Mouse (Mus musculus) left cerebral cortex, adult 2 months (tissue): ENCODE measurements at regions not wholly inside any gene's neighbourhood (a gene's known extent, or its start where the extent isn't known, plus 50 kb on each side); places are given as distances from the start of the nearest gene placed in this dataset.
A peak's percentile ranks its signal among the peaks of the same experiment; 100 is the strongest.

Source experiments
- DNase-seq, 2 experiments: peaks; one replicate each; pipeline ENCODE4 v3.0.0; 2021 to 2022; ENCODE audit warnings: low spot score in 2 of 2, mixed read lengths in 1 of 2; ENCODE audit errors: extremely low spot score in 1 of 2
- H3K27ac ChIP-seq: fragments of 200-600 bp; 2 replicates; pipeline ENCODE4 v1.8.1; 2022
- H3K4me3 ChIP-seq: fragments of 200-600 bp; 2 replicates; pipeline ENCODE4 v1.8.1; 2022
- CTCF ChIP-seq: fragments of 200-600 bp; IDR thresholded peaks from 2 replicates; pipeline ENCODE4 v1.8.1; 2022; ENCODE audit warnings: antibody characterized with exemption, mild to moderate bottlenecking, moderate library complexity
- intact Hi-C: fragments of 180-260 bp; cut with DNase I; formaldehyde crosslinking; loops from one replicate; pipeline ENCODE4 v1.15.1; 2025

DNA sequence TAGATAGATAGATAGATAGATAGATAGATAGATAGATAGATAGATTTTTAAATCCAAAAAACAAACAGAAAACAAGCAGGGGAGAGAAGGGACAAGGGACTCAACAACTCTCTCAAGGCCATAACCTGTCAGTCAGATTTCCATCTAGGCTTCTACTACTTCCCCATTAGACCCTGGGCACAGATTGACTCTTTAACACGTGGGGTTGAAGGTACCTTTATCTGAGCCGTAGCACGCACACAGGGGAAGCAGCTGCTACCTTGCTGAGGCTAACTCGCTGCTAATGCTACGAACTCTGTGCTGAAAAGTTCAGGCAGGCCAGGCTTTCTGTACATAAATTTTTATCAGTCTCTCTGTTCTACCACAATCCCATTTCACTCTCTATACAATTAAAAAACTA lies 191.4 kb upstream of the Tank start:
- no peak for TF ChIP-seq CTCF
- DNase-seq, result no peak
- intact Hi-C loops, result no loop called here
- Histone ChIP-seq H3K4me3 (no peak overlapping the region), H3K27ac (no peak overlapping the region)

DNA sequence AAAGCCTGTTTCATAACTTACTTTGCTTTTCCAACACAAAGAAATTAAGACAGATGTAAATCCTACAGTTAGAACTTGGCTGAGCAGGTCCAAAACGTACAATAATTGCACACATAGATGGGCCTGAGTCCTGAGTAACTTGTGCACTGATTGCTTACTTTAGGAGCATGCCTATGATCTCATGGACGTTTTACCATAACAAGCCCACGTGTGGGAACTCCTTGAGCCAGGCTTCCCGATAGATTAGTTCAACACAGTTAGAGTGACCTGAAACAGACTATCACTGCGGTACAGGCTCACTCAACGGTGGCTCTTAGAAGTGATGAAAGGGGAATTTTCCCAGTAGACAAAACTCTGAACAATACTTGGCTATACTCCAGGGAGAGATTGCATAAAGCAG lies 193.9 kb upstream of the Tank start:
- TF ChIP-seq CTCF, result no peak

DNA sequence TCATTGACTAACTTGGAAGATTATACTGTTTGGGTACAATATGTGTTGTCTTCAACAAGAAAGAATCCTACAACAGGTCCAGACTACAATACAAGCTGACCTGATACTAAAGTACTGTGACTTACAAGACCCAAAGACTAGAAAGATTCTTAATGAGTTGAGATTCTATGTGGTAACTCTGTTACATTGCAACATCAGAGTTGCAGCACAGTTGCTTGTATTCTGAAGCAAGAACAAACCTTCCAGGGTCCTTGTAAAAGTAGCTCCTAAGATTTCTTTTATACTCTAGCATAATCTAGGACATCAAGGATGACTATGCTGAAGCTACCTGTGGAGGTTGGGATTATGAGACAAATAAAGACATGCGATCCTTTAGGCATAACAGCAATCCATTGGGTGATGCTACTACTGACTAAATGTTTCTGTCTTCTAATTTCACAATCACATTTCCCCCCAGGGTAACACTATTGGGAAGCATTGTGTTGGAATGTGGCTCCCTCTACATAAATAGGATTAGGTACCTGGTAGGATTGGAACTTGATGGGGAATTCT lies 194.6 kb upstream of the Tank start:
- no peak overlapping the region for H3K4me3 ChIP-seq
- DNase-seq, result no peak
- intact Hi-C loops, result no loop called here
- TF ChIP-seq CTCF, result no peak
- H3K27ac ChIP-seq, result no peak overlapping the region

More for the DNA sequence above, 193.9 kb upstream of the Tank start:
- no peak for DNase-seq
- no peak overlapping the region for H3K27ac ChIP-seq
- H3K4me3 ChIP-seq, result no peak overlapping the region
- intact Hi-C loops, result no loop called here

DNA sequence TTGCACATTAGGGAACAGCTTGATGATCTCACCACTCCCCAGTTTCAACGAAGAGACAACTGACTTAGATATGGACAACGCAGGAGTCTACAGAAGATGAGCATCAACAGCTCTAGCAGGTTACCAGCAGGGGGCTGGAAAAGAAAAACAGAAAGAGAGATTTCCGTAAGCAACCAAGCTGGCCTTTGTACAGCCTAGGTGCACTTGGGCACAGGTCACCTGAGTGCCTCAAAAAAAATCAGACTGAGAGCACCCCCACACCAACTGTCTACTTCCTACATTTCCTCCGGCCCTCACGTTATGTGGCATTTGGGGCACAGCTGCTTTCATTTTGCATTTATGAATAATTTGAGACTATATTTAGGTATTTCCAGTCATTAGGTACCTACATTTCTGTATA lies 199.3 kb upstream of the Tank start:
- intact Hi-C loops, result no loop called here
- DNase-seq, result no peak
- Histone ChIP-seq H3K27ac (no peak overlapping the region), H3K4me3 (no peak overlapping the region)
- peak; percentile 1; the same call in 1 of the 2 replicates for TF ChIP-seq CTCF

DNA sequence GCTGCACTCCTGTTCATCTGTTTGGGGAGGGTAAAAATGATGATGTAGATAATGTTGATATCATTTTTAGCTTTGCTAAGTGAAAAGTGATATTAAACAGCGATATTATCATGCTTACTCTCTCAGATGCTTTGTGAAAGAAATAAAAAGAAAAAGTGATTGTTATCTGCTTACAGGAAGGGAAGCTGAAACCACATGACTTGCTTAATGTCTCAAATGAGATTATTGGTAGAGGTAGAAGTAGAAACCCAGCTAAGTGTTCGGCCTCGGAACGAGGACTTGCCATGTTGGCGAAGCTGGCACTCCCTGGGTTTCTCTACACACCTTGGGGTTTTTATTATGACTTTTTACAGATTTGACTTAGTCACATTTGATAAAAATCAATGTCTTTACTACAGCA lies 200.1 kb upstream of the Tank start:
- H3K27ac ChIP-seq, result no peak overlapping the region
- intact Hi-C loops, result no loop called here
- DNase-seq, result no peak
- no peak overlapping the region for H3K4me3 ChIP-seq
- TF ChIP-seq CTCF, result no peak

DNA sequence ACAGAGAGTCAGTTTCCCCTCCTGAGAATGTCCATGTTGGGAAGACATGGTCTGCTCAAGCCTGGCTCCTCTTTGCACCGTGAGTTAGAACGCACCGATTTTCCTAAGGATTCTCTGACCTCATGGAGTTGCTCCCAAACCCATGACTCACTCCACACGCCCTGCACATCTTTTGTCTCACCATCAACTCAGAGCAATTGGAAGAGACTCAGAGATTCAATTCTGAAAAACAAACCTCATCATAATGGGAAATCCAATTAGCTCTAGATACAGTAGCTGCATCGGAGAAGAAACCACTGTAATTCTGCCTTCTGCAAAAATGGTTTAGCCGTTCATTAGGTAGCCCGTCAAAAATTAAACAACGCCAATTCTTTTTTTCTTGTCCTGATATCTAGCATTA lies 200.6 kb upstream of the Tank start:
- intact Hi-C loops, result no loop called here
- TF ChIP-seq CTCF, result no peak
- no peak overlapping the region for H3K4me3 ChIP-seq

DNA sequence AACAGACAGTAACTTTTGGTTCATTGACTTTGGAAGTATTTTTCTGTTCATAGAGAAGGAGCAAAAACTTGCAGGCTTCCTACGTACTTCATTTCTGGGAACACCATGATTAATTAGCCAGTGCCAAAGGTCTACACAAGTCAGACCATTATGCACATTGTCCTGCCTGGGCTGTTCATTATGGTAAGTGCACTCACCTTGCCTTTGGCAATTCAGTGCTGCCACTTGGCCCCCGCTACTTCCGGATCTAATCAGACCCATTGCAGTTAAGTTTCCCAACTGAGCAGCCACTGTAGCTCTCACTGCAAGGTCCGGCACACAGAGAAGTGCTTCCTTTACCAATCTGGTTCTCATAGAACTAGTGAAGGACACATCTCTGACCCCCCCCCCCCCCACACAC lies 215.8 kb upstream of the Tank start:
- no peak overlapping the region for H3K4me3 ChIP-seq
- no peak for TF ChIP-seq CTCF
- no peak for DNase-seq
- H3K27ac ChIP-seq, result no peak overlapping the region
- intact Hi-C loops, result no loop called here

More for the DNA sequence above, 200.6 kb upstream of the Tank start:
- DNase-seq, result no peak
- H3K27ac ChIP-seq, result no peak overlapping the region

DNA sequence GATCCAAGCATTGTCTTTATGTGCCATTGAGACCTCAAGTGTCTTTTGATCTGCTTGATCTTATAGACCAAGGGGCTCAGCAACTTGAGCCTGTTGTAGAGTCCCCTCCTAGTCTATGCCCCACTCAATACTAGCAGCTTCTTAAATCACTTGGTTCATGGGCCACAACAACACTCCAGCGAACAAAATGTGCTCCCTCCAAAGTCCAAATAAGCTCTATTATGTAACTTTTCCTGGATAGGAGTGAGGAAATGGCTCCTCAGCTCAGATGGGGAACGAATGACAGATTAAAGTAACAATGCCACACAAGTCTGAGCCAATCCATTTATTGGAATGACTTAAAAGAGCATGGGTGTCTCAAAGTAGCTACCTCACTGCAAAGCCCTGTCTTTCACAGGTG lies 217.0 kb upstream of the Tank start:
- Histone ChIP-seq H3K27ac (no peak overlapping the region), H3K4me3 (no peak overlapping the region)
- TF ChIP-seq CTCF, result no peak
- intact Hi-C loops, result no loop called here
- no peak for DNase-seq

DNA sequence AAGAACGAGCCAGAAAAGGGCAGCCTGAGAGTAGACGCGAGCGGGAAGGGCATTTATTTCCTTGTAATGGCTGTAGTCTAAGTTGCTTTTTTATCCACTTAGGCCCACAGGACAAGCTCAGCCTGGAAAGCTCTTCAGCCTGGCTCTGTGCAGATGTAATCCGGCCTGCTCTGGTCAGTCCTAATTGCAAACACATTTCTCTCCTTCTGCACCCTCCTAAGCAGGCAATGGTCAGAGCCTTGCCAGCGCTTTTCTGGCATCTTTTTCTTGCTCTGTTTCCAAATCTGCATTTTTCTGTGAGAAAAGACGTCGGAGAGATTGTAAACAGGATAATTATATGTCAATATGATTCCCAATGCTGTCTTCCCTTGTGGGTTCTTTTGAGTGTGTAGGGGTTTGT lies 224.3 kb upstream of the Tank start:
- no peak for TF ChIP-seq CTCF
- Histone ChIP-seq H3K4me3 (no peak overlapping the region), H3K27ac (no peak overlapping the region)
- intact Hi-C loops, result no loop called here
- DNase-seq, result no peak

DNA sequence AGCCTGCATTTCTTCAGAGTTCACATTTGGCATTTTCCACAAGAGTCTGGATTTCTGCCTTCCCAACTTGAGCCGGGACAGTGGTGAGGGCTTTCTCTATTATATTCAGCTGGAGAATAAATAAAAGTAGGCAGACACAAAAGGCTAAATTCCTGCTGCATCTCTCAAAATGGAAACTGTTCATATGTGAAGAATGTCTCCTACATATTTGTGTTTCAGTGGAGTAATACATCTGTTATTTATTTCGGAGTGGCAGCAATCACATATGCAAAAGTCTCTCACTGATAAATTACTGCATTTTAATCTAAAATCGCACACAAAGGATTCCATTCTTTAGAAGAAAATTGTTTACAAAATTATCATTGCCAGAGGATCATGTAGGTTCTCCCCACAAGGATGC lies 230.9 kb upstream of the Tank start:
- no peak for DNase-seq
- intact Hi-C loops, result no loop called here
- TF ChIP-seq CTCF, result no peak
- H3K27ac ChIP-seq, result no peak overlapping the region
- no peak overlapping the region for H3K4me3 ChIP-seq

DNA sequence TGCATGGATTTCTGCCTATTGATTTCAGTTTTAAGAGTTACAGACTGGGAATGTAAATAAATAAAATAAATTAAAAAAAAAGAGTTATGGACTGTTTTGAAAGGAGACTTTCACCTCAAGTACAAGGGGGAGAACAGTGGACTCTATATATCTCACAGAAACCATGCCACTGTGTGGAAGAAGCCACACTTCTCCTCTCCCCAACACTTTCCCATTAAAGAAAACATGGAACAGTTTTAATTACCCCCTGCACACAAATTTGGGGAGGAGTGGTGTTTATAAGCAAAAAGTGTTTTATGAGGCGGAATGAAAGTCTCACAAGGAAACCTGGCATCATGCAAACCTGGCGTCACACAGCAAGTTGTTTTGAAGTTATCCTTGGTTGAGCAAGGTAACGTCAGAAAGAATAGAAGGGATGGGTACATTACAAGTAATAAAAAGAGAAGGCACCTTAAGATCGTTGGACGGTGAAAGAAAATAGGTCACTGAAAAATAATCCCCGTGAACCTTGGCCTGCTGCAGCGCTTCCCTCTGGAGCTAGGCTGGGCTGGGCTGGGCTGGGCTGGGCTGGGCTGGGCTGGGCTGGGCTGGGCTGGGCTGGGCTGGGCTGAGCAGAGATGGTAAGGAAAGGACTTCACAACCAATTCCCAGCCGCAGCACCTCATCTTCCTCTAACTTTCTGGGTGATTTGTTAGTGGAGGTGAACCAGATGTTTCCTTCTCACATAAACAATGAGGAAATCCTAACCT lies 232.2 kb upstream of the Tank start:
- no peak for TF ChIP-seq CTCF
- intact Hi-C loops, result no loop called here
- DNase-seq, result no peak
- H3K27ac ChIP-seq, result no peak overlapping the region
- H3K4me3 ChIP-seq, result no peak overlapping the region

DNA sequence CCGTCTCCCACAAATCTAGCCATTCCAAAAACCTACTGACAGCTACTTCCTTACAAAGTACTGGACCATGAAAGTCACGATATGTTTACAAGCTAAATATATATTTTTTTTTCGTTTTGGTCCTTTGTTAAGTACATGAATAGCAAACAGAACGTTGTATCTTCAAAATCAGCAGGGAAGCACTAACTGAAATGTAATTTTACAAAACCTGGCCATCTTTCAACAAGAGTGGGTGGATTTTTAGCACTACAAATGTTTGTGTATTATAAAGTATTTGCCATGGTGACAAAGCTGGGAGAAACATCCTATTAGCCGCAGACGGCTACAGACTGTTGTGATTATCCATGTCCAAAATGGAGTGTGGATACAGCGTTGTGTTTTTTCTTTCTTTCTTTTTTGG lies 233.1 kb upstream of the Tank start:
- no peak overlapping the region for H3K27ac ChIP-seq
- no peak for TF ChIP-seq CTCF
- H3K4me3 ChIP-seq, result 0 out of 2 replicates have a peak overlapping the region, but pooled peaks have one; percentile 23
- intact Hi-C loops, result loop anchor here (2.0 kb wide), 1 partner anchor 73 kb away; no protein-coding TSS in a partner anchor
- DNase-seq, result no peak

DNA sequence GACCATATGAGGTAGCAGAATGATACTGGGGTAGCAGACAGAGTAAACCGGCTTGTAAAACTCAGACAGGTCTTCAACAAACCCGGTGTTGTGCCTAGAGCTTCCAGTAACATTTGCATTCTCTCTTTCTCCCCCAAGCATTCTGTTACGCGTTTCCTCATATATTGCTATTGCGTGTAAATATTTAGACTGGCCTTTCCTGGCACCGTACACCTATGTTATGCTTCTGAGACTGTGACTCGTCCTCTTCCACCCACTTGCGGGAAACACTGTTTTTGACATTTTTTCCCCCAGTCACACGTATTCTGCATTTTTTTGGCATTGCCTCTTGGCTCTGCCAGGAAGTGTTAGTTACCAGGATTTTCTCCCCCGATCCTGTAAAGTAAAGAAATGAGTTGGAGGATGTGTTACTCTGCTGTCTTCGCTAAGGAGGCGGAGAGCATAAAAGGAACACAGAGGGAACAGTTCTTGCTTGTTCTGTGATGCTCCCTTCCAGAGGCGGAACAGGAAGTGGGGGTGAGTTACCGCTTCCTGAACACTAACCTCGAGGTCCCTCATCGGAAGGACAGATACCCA lies 233.7 kb upstream of the Tank start:
- H3K4me3 ChIP-seq, result peak overlapping the region; percentile 23; the same call in 1 of the 2 replicates
- no peak for TF ChIP-seq CTCF
- DNase-seq, result peak; percentile 32 to 35
- no peak overlapping the region for H3K27ac ChIP-seq
- intact Hi-C loops, result loop anchor here (2.0 to 5.0 kb wide), 2 partner anchors 57 to 72 kb away; no protein-coding TSS in a partner anchor
